Mouse (Mus musculus) gastrocnemius, postnatal 36 days (tissue): ENCODE data around the gene Kdelr3. TPM values are rescaled to one million over a fixed set of nuclear protein-coding genes. Genes with fewer than 3 reads are reported as not detected.
A peak's percentile ranks its signal among the peaks of the same experiment; 100 is the strongest.

Source experiments
- DNase-seq, 2 experiments: peaks; one replicate each; pipeline ENCODE4 v3.0.0; 2022
- intact Hi-C: fragments of 180-260 bp; cut with DNase I; formaldehyde crosslinking; loops from one replicate; pipeline ENCODE4 v1.15.1; 2025
- total RNA-seq, 2 experiments: library from RNA; stranded (reverse); gene quantifications; 2 replicates each; pipeline ENCODE4 v1.2.3; 2021

Gene Kdelr3
- total RNA-seq, 2 experiments from 2014 or later = 4.0 to 4.3 TPM

DNA sequence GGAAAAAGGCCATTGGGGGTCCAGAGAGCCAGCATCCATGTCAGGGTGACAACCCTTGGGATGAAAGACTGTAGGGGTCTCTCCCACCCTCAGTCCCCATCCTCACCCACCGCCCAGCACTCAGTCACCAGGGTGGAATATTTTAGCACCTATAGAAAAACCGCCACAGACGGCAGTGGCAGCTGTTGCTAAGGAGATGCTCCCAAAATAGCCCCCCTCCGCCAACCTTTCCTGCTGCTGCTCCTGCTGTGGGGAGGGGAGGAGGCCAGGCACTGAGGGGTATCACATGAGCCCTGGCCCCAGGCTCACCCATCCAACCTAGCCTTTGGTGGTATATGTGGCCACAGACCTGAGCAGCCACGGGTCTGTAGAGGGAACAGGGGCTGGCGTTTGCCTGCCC, 6.2 kb upstream of the Kdelr3 start:
- no peak for DNase-seq
- intact Hi-C loops = no loop called here

DNA sequence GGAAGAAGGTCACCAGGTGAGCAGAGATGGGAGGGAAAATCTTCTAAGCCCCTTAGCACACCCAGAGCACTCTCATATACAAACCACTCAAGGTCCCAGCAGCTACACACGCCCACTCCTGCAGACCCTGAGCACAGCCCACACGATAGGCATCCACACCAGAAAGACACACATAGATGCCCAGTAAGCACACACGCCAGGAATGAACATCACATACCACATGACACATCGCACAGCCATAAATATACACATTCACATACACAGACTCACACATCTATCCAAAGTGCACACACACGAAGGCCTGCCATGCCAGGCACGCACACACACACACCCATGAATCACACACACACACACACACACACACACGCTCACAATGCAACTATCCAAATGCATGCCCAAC, 5.8 kb upstream of the Kdelr3 start:
- intact Hi-C loops = no loop called here
- DNase-seq = no peak

DNA sequence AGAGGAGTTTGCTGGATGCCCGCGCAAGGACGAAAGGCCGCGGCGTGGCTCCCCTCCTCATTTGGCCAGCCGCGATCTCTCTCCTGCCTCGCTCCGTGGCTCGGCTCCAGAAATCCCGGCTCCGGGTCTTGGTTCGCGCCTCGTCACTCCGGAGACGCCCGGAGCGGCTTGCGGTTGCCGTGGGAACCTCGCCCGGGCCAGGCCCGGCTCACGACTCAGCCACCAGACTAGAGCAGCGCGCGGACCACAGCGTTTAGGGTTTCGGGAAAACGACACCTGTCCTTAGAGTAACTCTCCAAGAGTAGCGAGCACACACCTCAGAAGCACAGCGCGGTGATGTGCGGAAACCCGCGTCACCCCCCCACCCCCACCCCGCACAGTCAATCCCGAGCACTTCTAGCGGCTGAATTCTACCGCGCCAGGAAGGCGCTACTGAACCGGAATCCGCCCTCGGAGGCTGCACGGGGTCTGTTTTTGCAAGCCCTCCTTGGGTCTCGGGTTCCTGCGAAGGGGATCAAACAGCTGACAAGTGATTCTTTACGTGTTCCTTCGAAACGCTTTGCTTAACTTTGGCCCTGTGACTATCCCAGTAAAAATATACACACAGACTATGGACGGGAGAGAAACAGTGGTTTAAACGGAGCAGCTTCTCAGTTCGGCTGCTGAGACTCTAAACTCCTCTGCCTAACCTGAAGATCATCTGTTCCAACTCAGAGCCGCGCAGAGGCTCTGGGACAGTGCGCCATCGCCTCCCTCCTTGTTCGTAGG, 4.5 kb upstream of the Kdelr3 start:
- DNase-seq = peak; percentile 70 to 75
- intact Hi-C loops = no loop called here

DNA sequence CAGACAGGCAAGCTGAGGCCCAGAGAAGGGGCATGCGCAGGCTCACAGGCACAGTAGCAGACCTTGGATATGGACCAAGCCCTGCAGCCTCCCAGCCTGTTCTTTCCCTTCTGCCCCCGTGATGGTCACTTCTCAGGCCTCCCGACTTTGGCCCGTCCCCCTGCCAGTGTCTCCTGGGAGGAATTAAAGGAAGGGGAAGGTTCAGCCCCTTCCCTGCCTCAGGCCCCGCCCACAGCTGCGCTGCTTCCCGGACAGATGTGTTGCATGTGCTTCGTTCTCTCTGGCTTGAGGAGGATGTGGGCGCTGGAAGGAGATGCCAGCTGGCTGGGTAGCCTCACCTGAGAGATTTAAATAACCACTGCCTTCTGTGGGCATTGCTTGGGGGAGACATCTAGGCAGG, 2.3 kb upstream of the Kdelr3 start:
- no peak for DNase-seq
- intact Hi-C loops = no loop called here

DNA sequence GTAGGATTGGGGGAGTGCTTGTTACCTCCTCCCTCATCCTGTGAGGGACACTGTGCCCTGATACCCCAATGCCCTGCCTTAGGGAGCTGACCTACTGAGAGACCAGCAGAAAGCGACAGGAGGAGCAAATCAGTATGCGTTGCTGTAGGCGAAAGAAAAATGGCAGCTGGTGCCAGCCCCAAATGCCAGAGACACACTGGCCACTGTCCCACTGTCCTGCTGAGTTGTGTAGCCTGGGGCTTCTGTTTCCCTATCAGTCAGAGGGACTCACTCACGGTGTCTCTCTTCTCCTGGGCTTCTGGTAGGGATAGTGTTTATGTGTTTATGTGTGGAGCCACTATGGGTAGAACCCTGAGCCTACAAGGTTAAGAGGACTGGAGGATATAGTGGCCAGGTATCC, 1.5 kb downstream of the Kdelr3 start:
- intact Hi-C loops = no loop called here
- no peak for DNase-seq

DNA sequence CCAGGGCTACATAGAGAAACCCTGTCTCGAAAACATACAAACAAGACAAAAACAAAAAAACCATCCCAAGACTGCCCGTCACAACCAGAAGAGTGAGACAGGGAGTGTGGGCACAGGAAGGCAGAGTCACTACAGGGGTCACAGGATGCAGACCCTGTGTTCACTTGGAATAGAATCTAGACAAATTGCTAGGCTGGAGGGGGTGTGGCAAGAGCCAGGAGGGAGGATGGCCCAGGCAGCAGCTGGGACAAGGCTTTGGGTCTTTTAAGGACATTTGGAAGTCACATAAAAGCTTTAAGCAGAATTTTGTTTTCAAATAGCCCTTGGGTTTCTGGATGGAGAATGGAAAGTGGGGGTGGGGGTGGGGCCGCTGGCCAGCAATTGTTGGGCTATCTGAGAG, 2.4 kb downstream of the Kdelr3 start:
- intact Hi-C loops = no loop called here
- no peak for DNase-seq

DNA sequence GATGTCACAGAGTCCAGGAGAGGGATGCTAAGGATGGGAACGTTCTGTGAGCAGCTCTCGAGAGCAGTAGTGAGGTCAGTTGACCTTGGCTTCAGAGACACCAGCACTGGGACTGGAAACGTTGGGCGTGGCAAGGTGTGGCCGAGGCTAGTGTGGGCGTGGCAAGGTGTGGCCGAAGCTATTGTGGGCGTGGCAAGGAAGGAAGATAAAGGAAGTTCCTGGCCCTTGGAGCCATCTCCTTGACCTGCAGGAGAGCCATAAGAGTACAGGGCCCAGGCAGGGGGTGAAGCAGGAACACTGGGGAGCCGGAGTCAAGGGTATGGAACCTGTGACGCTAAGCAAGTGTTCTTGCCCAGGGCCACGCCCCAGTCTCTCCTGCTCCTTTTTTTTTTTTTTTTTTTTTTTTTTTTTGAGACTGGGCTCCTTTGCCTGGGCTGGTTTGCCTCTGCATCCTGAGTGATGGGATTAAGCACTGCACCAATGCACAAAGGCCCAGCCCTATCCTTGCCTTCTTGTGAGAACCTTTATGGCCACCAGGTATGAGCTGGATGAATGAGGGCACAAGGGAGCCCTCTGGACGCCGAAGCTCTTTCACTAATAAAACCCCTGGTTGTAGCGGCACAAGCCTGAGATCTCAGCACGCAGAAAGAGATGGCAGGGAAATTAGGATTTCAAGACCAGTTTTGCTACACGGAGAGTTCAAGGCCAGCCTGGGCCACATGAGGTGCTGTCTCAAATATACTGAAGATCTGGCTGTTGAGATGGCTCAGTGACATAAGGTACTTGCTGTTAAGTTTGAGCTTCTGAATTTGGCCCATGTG, 3.4 kb downstream of the Kdelr3 start:
- DNase-seq = peak in 1 of 2 experiments; percentile 12
- intact Hi-C loops = no loop called here

DNA sequence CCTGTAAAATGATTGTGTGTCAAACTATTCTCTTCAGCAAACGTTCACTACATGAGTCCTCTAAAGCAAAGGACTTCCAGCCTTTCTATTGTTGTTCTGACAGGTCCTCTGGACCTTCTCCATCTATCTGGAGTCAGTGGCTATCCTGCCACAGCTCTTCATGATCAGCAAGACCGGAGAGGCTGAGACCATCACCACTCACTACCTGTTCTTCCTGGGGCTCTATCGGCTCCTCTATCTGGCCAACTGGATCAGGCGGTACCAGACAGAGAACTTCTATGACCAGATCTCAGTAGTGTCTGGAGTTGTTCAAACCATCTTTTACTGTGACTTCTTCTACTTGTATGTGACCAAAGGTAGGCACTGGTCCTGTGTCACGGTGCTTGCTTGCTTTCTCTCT, 9.4 kb downstream of the Kdelr3 start:
- intact Hi-C loops = no loop called here
- DNase-seq = no peak

DNA sequence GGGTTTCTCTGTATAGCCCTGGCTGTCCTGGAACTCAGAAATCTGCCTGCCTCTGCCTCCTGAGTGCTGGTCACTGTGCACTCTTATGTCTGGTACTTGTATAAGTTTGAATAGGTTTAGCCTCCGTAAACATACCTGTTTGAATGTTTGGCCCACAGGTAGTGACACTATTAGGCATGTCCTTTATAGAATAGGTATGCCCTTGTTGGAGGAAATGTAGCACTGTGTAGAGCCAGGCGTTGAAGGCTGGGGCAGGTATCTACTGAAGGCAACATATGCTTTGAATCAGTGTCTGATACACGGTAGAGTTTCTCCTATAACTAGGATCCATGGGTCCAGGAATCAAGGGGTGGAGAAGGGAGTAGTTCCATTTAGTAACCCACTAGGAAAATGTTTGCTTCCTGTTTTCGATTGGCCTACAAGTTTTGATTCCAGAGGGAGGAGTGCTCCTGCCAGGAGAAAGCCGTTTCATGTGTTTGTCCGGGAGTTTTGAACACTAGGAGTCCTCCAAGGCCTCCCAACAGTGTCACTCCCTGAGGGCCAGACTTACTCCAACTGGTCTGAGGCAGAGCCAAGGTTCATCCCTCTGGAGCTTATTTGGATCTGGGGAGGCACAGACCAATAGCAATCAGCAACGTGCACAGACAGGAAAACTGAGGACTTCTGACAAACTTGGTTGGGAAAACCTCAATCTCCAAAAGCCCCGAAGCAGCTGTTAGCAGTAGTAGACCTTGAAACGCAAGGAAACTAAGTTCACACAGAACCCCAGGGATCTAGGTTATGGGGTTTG, 10.0 kb downstream of the Kdelr3 start:
- no peak for DNase-seq
- intact Hi-C loops = no loop called here

DNA sequence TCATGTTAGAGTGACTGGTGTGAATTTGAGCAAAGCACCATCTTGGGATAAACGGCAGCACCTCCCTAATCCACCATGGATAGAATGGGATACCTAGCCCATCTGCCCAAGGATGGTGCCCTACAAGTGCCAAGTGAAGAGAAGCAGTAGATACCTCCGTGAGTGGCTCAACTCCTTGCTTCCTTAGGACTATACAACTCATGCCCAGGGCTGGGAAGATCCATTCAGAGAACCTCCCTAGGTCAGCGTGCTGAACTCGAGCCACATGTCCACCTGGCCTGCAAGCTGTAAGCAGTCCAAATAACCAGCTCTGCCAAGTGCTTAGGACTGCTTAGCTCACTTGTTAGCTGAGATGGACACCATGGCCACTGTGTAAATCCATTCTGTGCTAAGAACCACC, 11.0 kb downstream of the Kdelr3 start:
- DNase-seq = peak in 1 of 2 experiments; percentile 56
- intact Hi-C loops = no loop called here

DNA sequence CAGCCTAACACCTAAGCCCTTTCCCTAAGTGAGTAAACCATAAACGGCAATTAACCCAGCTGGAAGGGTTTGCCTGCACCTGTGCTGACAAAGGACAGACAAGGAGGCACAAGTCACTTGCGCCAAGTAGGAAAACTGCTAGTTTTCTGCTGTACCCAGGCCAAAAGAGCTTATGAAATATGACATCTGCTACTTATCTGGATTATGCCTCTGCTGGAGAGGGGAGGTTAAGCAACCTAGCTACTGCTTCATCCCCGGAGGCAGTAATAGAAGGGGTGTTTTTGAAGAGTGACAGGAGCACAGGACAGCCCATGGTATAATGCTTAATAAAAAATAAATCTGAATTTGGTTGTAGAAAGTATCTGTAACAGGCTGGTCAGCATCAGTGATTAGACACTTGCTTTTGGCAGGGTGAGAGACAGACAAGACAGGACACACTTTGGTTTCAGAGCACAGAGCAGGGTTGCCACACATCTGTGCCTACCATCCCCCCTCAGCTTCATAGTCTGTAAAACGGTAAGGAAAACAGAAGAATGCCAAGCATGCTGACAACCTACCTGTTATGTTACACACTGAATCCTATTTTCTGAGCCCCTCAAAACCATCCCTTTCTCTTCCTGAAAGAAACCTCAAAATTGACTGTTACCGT, 11.9 kb downstream of the Kdelr3 start:
- intact Hi-C loops = loop anchor here (2.0 kb wide), 1 partner anchor 17 kb away; no protein-coding TSS in a partner anchor
- no peak for DNase-seq

DNA sequence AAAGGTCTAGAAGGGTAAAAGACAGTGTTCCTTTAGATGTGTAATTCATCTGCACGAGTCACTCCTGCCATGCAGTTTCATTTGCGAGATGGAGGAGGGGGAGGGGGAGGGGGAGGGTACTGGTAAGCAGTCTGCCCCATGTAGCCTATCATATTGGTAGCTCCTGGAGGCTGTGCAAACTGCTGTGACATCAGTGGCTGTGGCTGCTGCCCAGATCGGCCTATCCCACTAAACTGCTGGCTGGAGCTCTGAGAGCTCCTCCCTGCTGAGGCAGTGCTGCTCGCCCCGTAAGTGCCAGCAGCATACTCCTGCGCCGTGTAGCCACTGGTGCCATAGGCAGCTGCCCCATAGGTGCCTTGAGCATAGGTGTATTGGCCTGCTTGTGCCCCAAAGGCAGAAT, 13.7 kb downstream of the Kdelr3 start:
- DNase-seq = peak in 1 of 2 experiments; percentile 37
- intact Hi-C loops = loop anchor here (2.0 kb wide), 1 partner anchor 15 kb away; no protein-coding TSS in a partner anchor

DNA sequence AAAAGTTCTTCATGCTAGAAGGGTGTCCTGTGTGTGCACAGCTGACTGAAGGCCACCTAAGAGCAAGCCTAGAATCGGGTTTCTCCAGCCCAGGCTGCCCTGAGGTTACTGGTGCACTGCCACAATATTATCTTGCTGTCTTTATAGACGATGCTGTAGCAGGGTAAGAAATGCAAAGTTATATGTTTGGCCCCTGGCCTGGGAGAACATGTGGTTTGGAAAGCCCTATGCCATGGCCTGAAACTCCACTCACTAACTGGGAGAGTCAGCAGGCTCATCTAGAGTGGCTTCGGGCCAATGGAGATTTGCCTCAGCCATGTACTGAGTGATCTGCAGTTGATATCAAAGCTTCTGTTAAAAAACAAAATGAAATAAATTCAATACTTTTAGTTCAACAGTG, 17.6 kb downstream of the Kdelr3 start:
- intact Hi-C loops = no loop called here
- no peak for DNase-seq

DNA sequence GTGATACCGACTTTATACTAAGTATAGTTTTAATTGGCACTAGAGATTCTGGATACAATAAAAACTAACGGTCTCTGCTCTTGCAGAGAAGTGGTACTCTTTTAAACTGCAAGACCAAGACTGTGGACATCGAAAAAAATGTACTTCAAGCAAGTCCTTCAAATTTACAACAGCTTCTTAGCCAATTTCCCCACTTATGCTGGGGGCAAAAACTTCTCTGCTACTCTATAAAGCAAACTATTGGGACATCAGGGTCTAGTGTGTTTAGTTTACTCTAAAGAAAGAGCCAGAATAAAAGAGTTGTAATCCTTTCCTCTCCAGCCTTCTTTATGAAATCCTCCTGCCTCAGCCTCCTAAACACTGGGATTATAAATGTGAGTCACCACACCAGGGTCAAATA, 27.8 kb downstream of the Kdelr3 start:
- intact Hi-C loops = loop anchor here (2.0 kb wide), 1 partner anchor 15 kb away; no protein-coding TSS in a partner anchor
- no peak for DNase-seq

DNA sequence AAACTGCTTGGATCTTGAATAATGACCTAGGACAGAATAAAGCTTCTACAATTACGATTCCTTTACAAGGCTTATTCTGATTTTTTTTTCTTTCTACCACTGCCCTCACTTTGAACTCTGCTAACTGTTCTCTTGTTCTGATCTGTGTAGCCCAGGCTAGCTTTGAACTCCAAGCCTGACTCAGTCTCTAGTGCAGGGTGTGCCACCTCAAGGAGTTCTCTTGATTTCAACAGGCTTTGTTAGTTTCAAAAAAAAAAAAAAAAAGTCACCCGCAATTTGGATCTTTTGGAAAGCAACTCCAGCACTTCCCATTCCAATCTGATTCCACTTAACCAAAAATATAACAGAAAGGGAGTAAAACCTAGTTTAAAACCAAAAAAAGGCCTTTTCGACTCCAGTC, 29.3 kb downstream of the Kdelr3 start:
- intact Hi-C loops = loop anchor here (2.0 kb wide), 1 partner anchor 17 kb away; no protein-coding TSS in a partner anchor

DNA sequence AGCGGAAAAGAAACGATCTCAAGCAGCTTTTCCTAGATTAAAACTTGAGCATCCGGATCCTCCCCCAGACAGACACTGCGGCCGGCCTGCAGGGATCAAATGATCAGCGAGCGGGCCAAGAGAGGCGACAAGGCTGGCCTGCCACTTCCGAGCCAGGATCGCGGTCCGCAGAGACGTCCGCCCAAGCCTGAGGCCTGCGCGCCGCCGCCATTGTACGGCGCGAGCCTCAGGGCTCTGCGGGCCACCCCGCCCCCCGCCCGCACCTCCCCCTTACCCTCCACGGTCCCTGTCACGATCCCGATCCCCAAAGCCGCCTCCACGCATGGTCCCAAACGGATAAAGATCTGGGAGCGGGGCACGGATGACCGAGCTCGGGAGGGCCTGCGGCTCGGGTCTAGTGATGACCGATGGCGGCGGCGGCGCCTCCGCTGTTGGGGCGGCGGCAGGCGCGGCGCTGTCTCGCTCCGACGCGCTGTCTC, 29.7 kb downstream of the Kdelr3 start:
- DNase-seq = peak; percentile 73 to 76
- intact Hi-C loops = loop anchor here (2.0 kb wide), 1 partner anchor 17 kb away; no protein-coding TSS in a partner anchor

More for the DNA sequence above, 29.3 kb downstream of the Kdelr3 start:
- DNase-seq = no peak

DNA sequence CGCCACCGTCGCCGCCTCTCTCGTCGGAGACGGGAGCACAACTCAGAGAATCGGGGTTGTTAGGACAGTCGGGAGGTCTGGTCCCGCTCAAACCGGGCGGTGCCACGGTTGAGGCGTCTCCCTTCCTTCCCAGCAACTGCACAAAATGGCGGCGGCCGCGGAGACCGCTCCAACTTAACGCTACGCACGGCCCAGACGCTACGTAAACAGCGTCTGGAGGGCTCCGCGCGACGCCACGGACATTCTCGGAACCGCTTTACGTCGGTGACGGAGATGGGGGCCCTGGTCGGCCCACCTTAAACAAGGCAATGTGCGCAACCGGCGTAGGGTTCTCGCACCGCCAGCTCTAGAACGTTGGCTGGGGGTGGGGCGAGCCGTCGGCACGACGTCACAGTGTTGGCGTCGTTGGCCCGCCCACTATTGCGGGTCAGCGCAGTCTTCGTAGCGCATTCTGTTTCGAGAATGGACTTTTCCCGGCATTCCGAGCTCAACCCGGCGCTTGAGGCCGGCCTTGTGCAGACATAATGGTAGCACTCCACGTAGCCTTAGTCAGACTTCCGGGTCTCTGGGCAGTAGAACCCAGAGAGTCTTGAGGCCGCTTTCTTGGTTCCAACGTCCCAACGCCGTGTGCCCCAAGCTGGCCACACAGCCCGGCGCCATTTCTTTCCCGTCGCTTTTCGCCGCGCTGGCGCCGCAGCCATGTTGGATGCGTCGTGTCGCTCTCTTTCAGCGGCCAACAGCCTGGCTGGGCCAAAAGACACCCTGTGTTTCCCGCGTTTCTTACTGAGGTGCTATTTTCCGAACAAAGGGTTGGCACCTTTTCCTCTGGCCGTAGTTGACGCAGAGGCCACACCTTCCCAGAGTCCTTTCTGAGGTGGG, 30.4 kb downstream of the Kdelr3 start, which contains the start of gene Ddx17:
Ddx17 (minus strand) TSS at position 332 of the 879 bp plus-strand sequence.
- DNase-seq = peak; percentile 97 to 99
- intact Hi-C loops = no loop called here

DNA sequence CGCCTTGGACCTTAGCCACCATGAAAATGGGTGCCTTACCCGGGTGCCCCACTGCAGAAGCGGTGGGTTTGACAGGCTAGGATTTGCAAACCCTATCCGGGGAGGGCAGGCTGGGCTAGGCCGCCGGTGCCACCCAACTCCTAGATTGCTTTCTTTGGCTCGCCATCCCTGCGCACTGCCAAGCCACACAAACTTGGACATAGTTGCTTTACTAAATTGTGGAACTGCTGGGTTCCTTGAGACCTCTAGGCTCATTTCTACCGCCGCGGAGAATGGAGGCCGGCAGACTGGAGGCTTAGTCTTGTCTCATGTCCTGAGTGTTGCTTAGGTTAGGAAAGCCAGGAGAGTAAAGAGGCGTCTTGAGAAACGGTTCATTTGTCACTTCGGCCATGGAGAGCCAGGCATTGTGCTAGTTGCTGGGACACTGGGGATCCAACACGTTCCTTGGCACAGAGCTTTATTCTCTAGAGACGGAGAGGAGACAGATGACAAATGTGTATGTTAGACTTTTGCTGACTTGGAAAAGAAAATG, 31.1 kb downstream of the Kdelr3 start:
- DNase-seq = no peak
- intact Hi-C loops = no loop called here

DNA sequence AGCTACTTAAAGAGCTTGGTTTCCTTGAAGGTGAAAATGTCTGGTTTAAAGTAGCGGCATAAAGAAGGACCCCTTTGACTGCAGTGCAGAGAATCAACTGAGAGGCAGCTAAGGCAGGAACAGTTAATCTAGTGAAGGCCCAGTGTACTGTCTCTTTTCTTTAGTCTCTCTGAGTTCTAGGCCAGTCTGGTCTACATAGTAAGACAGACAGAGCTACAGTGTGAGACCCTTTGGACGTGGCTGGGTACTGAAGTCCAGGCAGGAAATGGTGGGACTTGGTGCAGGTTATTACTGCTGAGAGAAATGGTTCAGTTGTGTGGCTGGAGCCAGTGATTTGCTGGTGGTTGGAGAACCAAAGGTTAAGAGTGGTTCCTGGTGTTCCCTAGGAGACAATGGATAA, 32.0 kb downstream of the Kdelr3 start:
- intact Hi-C loops = no loop called here
- DNase-seq = no peak
